Mouse (Mus musculus): ENCODE data around the gene Prkcd. TPM values are rescaled to one million over a fixed set of nuclear protein-coding genes. Genes with fewer than 3 reads are reported as not detected.

Prkcd gene
- polyA plus RNA-seq, 1 experiment = 214 TPM

DNA sequence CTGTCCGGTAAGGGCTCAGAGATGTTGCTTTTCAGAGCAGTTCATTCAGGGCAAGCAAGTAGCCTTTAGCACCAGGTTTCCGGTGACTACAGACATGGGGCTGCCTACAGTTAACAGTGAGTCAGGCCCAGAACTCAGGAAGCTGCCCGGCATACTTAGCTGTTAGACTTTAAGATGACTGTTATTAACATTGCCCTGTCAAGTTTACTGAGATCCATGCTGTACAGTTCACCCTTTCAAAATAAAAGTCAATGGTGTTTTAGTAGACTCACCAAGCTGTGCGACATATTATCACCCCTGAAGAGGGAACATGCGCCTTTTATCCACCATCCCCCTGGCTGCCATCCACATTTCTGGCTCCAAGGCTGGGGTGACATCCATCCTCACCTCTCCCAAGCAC, 49.8 kb downstream of the Prkcd start:
- 91% methylated on average over 5 of the region's 5 CpGs for WGBS
- TF ChIP-seq POLR2A (IDR thresholded peaks at IDR 0.05; ENCODE audit: control insufficient read depth, extremely low read depth, insufficient read depth, low read length, poor library complexity) (no peak), CTCF (IDR thresholded peaks at IDR 0.05; ENCODE audit: borderline replicate concordance, control insufficient read depth, extremely low read depth, insufficient read depth, low read length, poor library complexity) (no peak)
- no peaks in the 10 kb centered on the region for H3K27me3 ChIP-seq (ENCODE audit: control insufficient read depth, insufficient read depth, low read length)
- H3K36me3 ChIP-seq (ENCODE audit: control insufficient read depth, insufficient read depth, low read length) = peaks cover 17% of the 10 kb centered on the region
- no peak overlapping the region for H3K27ac ChIP-seq (ENCODE audit: control insufficient read depth, insufficient read depth, low read length)
- peaks cover 8% of the 10 kb centered on the region for H3K4me1 ChIP-seq (replicated peaks; ENCODE audit: control insufficient read depth, insufficient read depth, low read length)
- no peak overlapping the region for H3K4me3 ChIP-seq (ENCODE audit: control insufficient read depth, insufficient read depth, low read length)
- no peak for DNase-seq

DNA sequence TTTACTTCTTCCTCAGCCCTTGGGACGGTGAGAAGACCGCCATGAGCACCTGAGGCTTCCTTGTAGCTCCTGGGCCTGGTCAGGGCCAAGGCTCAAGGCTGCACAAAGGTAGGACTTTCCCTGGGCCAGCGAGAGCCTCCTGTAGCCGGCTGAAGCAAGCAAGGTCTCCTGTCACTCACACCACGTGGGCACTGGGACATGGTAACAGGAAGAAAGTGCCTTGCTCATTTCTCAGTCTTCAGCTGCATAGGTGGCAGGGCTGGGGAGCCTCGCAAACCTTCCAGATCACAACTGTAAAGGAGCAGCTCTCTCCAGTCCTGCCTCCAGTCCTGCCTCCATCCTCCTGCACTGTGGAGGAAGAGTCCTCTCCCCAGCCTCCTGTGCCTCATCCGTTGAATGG, 50.2 kb downstream of the Prkcd start:
- H3K27ac ChIP-seq (ENCODE audit: control insufficient read depth, insufficient read depth, low read length) = no peak overlapping the region
- no peak for DNase-seq

DNA sequence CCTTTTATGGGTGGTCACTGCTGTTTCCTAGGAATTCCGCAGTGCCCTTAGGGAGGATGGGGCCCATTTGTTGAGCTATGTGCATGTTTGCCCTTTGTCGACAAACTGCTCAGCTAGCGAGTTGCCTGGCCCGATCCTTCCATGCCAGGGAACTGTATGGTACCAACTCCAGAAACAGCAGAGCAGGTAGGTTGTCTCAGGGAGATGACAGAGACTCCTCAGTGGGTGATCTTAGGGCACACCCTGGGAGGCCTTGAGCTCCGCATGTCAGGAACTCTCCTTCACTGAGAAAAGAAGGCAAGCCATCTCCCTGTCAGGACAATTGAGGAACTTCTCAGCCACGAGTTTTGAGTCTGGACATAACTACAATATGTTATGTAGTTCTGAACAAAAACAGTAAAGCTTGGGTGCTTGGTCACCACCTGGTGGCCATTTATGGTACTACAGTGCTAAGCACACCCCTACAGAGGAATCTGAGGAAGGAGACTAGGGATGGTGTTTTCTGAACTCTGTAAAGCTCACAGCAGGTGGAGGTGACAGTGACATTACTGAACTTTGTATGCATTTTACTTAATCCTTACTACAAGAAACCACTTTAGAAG, 51.9 kb downstream of the Prkcd start:
- Histone ChIP-seq H3K4me1 (replicated peaks; ENCODE audit: control insufficient read depth, insufficient read depth, low read length) (peaks cover 2% of the 10 kb centered on the region; the same call in 1 of the 2 replicates), H3K4me3 (ENCODE audit: control insufficient read depth, insufficient read depth, low read length) (no peak overlapping the region), H3K36me3 (ENCODE audit: control insufficient read depth, insufficient read depth, low read length) (peaks cover 37% of the 10 kb centered on the region), H3K27ac (ENCODE audit: control insufficient read depth, insufficient read depth, low read length) (no peak overlapping the region), H3K27me3 (ENCODE audit: control insufficient read depth, insufficient read depth, low read length) (no peaks in the 10 kb centered on the region)
- no peak for TF ChIP-seq POLR2A (IDR thresholded peaks at IDR 0.05; ENCODE audit: control insufficient read depth, extremely low read depth, insufficient read depth, low read length, poor library complexity)
- no peak for TF ChIP-seq CTCF (IDR thresholded peaks at IDR 0.05; ENCODE audit: borderline replicate concordance, control insufficient read depth, extremely low read depth, insufficient read depth, low read length, poor library complexity)
- DNase-seq = peak; percentile 73
- WGBS = 74% methylated on average over 6 of the region's 6 CpGs

More for the DNA sequence above, 50.2 kb downstream of the Prkcd start:
- Histone ChIP-seq H3K4me3 (ENCODE audit: control insufficient read depth, insufficient read depth, low read length) (no peak overlapping the region), H3K36me3 (ENCODE audit: control insufficient read depth, insufficient read depth, low read length) (peaks cover 22% of the 10 kb centered on the region), H3K4me1 (replicated peaks; ENCODE audit: control insufficient read depth, insufficient read depth, low read length) (peaks cover 8% of the 10 kb centered on the region), H3K27me3 (ENCODE audit: control insufficient read depth, insufficient read depth, low read length) (no peaks in the 10 kb centered on the region)
- WGBS = 82% methylated on average over 7 of the region's 7 CpGs
- TF ChIP-seq POLR2A (IDR thresholded peaks at IDR 0.05; ENCODE audit: control insufficient read depth, extremely low read depth, insufficient read depth, low read length, poor library complexity) = no peak
- no peak for TF ChIP-seq CTCF (IDR thresholded peaks at IDR 0.05; ENCODE audit: borderline replicate concordance, control insufficient read depth, extremely low read depth, insufficient read depth, low read length, poor library complexity)

DNA sequence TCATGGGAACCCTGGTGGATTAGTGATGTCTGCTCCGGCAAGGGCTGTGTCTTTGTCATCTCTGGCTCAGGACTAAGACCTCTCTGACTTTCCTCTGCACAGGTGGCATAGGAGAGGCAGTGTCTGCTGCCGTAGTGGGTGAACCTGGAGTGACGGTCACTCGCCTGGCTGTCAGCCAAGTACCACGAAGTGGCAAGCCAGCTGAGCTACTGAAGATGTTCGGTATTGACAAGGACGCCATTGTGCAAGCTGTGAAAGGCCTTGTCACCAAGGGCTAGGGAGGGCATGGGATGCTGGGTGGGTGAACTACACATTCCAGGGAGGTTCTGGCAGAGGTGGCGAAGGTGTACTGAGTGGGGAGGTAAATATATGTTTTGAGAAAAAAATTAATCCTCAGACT, 52.8 kb downstream of the Prkcd start:
- H3K36me3 ChIP-seq (ENCODE audit: control insufficient read depth, insufficient read depth, low read length) = peaks cover 42% of the 10 kb centered on the region
- DNase-seq = no peak
- WGBS = 87% methylated on average over 8 of the region's 8 CpGs
- H3K4me1 ChIP-seq (replicated peaks; ENCODE audit: control insufficient read depth, insufficient read depth, low read length) = no peaks in the 10 kb centered on the region
- H3K27me3 ChIP-seq (ENCODE audit: control insufficient read depth, insufficient read depth, low read length) = no peaks in the 10 kb centered on the region
- TF ChIP-seq CTCF (IDR thresholded peaks at IDR 0.05; ENCODE audit: borderline replicate concordance, control insufficient read depth, extremely low read depth, insufficient read depth, low read length, poor library complexity) (no peak), POLR2A (IDR thresholded peaks at IDR 0.05; ENCODE audit: control insufficient read depth, extremely low read depth, insufficient read depth, low read length, poor library complexity) (no peak)
- H3K4me3 ChIP-seq (ENCODE audit: control insufficient read depth, insufficient read depth, low read length) = no peak overlapping the region
- H3K27ac ChIP-seq (ENCODE audit: control insufficient read depth, insufficient read depth, low read length) = no peak overlapping the region

DNA sequence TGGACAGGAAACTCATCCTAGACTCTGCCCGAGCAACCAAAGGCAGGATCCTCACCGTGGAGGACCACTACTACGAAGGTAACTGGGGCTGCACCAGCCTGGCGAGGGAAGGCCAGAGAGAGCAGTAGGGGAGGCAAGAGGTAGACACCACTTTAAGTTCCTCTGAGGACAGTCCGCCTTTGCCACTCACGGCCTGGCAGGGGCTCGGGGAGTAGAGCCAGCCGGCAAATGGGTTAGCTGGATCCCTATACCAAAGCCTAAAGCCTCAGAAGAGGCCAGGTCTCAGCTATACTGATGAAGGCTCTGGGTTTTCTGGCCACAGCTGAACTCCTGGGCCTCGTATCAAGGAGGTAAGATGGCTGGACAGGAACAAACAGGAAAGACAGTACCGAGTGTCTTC, 53.8 kb downstream of the Prkcd start:
- Histone ChIP-seq H3K36me3 (ENCODE audit: control insufficient read depth, insufficient read depth, low read length) (peaks cover 42% of the 10 kb centered on the region), H3K4me1 (replicated peaks; ENCODE audit: control insufficient read depth, insufficient read depth, low read length) (no peaks in the 10 kb centered on the region), H3K27me3 (ENCODE audit: control insufficient read depth, insufficient read depth, low read length) (no peaks in the 10 kb centered on the region), H3K4me3 (ENCODE audit: control insufficient read depth, insufficient read depth, low read length) (no peak overlapping the region), H3K27ac (ENCODE audit: control insufficient read depth, insufficient read depth, low read length) (no peak overlapping the region)
- TF ChIP-seq POLR2A (IDR thresholded peaks at IDR 0.05; ENCODE audit: control insufficient read depth, extremely low read depth, insufficient read depth, low read length, poor library complexity) (no peak), CTCF (IDR thresholded peaks at IDR 0.05; ENCODE audit: borderline replicate concordance, control insufficient read depth, extremely low read depth, insufficient read depth, low read length, poor library complexity) (no peak)
- 97% methylated on average over 10 of the region's 10 CpGs for WGBS
- DNase-seq = no peak

DNA sequence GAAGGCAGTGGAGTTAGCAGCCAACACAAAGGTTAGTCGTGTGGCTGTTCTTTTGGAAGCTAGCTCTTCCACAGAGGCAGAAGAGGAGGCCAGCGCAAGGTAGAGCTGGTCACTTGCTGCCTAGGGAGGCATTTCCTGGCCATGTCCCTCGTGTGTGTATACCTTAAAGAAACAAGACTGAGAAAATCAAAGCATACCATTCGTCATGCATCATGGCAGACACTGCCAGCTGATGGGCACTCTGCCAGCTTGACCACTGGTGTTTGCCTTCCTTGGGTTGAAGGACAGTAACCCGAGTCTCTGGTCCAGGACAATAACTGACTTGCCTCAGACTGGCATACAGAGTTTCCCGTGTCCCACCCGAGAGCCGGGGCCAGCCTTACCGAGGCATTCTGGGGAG, 55.7 kb downstream of the Prkcd start:
- Histone ChIP-seq H3K27me3 (ENCODE audit: control insufficient read depth, insufficient read depth, low read length) (no peaks in the 10 kb centered on the region), H3K4me3 (ENCODE audit: control insufficient read depth, insufficient read depth, low read length) (no peak overlapping the region), H3K27ac (ENCODE audit: control insufficient read depth, insufficient read depth, low read length) (no peak overlapping the region), H3K4me1 (replicated peaks; ENCODE audit: control insufficient read depth, insufficient read depth, low read length) (no peaks in the 10 kb centered on the region), H3K36me3 (ENCODE audit: control insufficient read depth, insufficient read depth, low read length) (peaks cover 57% of the 10 kb centered on the region)
- TF ChIP-seq POLR2A (IDR thresholded peaks at IDR 0.05; ENCODE audit: control insufficient read depth, extremely low read depth, insufficient read depth, low read length, poor library complexity) = no peak
- TF ChIP-seq CTCF (IDR thresholded peaks at IDR 0.05; ENCODE audit: borderline replicate concordance, control insufficient read depth, extremely low read depth, insufficient read depth, low read length, poor library complexity) = no peak
- no peak for DNase-seq
- 95% methylated on average over 9 of the region's 9 CpGs for WGBS

DNA sequence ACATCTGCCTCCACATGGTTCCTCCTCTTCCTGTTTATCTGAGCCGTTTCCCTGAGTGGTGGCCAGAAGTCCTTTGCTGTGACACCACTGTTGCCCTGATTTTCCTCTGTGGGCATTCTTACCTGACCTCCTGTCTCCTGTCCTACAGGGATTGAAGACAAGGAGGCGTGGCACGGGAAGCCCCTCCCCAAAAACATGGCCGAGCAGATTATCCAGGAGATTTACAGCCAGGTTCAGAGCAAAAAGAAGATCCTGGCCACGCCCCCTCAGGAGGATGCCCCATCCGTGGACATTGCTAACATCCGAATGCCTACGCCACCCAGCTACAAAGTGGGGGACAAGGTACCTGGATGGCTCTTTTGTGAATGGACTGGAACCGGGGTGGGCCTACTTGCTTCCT, 58.0 kb downstream of the Prkcd start:
- Histone ChIP-seq H3K27ac (ENCODE audit: control insufficient read depth, insufficient read depth, low read length) (no peak overlapping the region), H3K4me1 (replicated peaks; ENCODE audit: control insufficient read depth, insufficient read depth, low read length) (no peaks in the 10 kb centered on the region), H3K36me3 (ENCODE audit: control insufficient read depth, insufficient read depth, low read length) (peaks cover 59% of the 10 kb centered on the region), H3K4me3 (ENCODE audit: control insufficient read depth, insufficient read depth, low read length) (no peak overlapping the region), H3K27me3 (ENCODE audit: control insufficient read depth, insufficient read depth, low read length) (no peaks in the 10 kb centered on the region)
- TF ChIP-seq POLR2A (IDR thresholded peaks at IDR 0.05; ENCODE audit: control insufficient read depth, extremely low read depth, insufficient read depth, low read length, poor library complexity) (no peak), CTCF (IDR thresholded peaks at IDR 0.05; ENCODE audit: borderline replicate concordance, control insufficient read depth, extremely low read depth, insufficient read depth, low read length, poor library complexity) (no peak)
- no peak for DNase-seq
- 94% methylated on average over 9 of the region's 9 CpGs for WGBS

All from thymus, adult 2 months (tissue).